Mouse (Mus musculus) kidney, postnatal 36 days (tissue): Measurements from ENCODE around the gene Gm11634.
"Not testable (repeated sequence)": the region's sequence is repeated elsewhere in the genome, so short reads cannot be mapped to it uniquely, and the experiment has no call there.

ENCODE experiments used
- DNase-seq, 2 experiments: peaks; one replicate each; pipeline ENCODE4 v3.0.0; 2021 to 2022; ENCODE audit warnings: mixed read lengths in 2 of 2

Gene Gm11634

DNA sequence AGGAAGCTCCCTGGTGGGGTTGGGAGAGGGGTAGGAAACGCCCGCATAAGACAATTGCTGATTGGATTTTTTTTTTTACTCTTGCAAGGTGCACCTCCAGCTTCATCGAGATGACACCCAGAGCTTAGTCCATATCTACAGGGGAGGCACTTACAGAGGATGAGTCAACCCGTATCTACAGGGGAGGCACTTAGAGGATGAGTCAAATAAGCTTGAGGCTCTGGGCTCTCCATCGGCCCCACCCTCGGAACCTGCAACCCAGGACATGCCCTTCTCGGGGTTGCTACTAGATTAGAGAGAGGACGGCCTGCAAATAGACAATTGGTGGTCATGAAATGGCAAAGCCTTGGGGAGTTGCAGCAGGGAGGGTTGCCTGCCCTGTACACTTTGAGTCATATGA lies 17.0 kb upstream of the Gm11634 start:
- DNase-seq, result no peak

DNA sequence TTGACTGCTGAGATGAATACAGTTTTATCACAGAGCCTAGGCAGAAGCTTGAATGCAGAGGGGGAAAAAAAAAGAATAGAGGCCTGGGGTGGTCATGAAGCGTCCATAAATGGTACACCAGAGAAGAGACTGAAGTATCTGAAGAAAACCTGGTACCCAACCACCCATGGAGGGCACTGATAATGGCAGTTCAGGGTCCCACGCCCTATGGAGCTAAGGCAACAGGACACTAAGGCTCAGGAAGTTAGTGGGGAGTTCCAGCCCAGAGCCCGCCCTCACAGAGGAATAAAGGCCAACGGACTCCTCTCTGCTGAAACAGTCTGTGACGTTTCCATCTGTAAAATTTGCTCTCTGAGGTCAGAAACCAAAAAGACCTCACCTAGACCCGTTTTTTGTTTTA lies 16.3 kb upstream of the Gm11634 start:
- DNase-seq, result no peak

DNA sequence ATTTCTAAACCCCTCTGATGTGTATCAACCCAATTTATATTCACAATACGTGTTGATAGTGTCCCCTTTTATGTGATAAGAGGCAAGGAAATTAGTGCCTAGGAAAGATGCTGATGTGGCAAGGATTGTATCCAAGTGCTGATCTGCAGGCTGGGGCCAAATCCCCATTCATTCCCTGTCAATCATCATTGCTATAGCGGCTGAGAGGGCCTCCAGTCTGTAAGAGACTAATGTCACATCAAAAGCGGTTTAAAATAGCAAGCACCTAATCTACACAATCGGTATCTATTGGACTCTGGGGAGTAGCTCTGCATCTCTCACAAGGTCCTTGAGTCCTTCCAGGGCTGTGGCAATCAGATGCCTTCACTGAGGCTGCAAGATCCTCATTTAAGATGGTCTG lies 15.1 kb upstream of the Gm11634 start:
- no peak for DNase-seq

- DNase-seq, result no peak
These were observed 14.5 kb upstream of the Gm11634 start for GRCm38 (mm10) chr11:101613596-101613995.

- no peak for DNase-seq
These were observed 11.4 kb upstream of the Gm11634 start for GRCm38 (mm10) chr11:101610445-101610844.

- DNase-seq, result not testable (repeated sequence)
These were observed 8.1 kb upstream of the Gm11634 start for GRCm38 (mm10) chr11:101607134-101607533.

GRCm38 (mm10) chr11:101604531-101605453 lies 5.7 kb upstream of the Gm11634 start:
- peak; percentile 87 to 95 for DNase-seq

DNA sequence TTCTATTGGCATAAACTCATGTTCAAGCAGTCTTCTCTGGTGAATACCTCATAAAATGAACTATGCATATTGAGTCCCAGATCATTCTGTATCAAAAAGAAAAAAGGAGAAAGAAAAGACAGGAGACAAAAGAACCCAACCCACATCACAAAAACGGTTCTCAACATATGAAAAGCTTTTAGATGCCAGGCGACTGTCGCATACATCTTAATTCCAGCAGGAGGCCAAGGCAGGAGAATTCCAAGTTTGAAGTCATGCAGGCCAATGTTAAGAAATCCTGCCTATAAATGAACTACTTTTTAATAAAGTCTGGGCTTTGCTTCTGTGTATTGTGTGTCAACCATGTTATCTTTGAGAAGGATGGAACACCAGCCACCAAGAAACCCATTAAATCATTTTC lies 5.1 kb upstream of the Gm11634 start:
- DNase-seq, result no peak

- DNase-seq, result peak; percentile 67 to 89
These were observed 3.4 kb upstream of the Gm11634 start for GRCm38 (mm10) chr11:101602491-101602890.

GRCm38 (mm10) chr11:101589989-101590624 lies 8.9 kb downstream of the Gm11634 start:
- DNase-seq, result no peak

DNA sequence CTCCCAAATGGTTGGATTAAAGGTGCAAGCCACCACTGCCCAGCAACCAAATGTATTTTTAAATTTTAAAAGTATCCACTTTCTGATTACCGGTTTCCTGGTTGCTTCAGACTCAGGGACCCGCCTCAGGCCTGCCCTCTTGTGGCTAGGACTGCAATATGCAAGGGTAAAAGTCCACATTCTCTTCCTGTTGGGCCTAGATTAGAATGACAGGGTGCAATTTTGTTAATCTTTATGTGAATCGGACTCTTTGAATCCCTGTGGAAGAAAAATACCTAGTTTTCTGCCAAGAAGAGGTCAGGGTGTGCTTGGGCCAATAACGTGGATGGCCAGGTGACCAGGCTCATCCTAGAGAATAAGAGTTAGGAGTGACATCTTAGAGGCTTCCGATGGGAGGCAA lies 9.6 kb downstream of the Gm11634 start:
- DNase-seq, result peak; percentile 84 to 85

DNA sequence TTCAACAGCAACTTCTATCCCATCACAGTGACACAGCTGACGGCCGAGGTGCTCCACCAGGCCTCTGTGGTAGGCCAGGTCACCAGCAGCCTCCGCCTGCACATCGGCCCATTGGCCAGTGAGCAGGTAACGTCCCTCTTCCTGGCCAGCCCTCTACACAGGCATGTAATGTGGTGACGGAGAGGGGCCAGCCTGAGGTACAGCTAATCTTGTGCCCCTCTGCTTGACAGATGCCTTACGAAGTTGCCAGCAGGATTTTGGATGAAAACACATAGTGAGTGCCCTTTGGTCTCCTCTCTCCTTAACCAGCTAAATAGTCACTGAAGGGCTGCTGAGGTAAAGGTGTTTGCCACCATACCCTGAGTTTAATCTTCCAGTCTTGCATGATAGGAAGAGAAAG lies 10.2 kb downstream of the Gm11634 start:
- peak in 1 of 2 experiments; percentile 40 for DNase-seq

- DNase-seq, result peak in 1 of 2 experiments; percentile 43
These were observed 11.4 kb downstream of the Gm11634 start for GRCm38 (mm10) chr11:101587676-101588075.

- no peak for DNase-seq
These were observed 13.3 kb downstream of the Gm11634 start for GRCm38 (mm10) chr11:101585805-101586204.

DNA sequence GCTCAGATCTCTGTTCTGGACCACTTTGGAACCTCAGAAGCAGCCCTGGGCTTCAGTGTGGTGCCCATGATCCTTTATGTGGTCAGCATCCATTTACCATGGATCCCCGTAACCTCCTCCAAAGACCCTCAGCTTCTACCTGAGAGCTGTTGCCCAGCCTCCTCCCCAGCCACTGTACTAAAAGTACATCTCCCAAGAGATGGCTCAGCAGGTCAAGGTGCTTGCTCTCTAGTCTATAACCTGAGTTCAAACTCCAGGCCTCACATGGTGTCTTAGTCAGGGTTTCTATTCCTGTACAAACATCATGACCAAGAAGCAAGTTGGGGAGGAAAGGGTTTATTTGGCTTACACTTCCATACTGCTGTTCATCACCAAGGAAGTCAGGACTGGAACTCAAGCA lies 14.0 kb downstream of the Gm11634 start:
- DNase-seq, result peak; percentile 60 to 73

GRCm38 (mm10) chr11:101583205-101583604 lies 15.9 kb downstream of the Gm11634 start:
- DNase-seq, result no peak

- DNase-seq, result peak; percentile 86 to 90
These were observed 16.7 kb downstream of the Gm11634 start, which contains the start of gene Tmem106a for GRCm38 (mm10) chr11:101582054-101583035. TSS of gene Tmem106a (plus strand) at chr11:101582242.

DNA sequence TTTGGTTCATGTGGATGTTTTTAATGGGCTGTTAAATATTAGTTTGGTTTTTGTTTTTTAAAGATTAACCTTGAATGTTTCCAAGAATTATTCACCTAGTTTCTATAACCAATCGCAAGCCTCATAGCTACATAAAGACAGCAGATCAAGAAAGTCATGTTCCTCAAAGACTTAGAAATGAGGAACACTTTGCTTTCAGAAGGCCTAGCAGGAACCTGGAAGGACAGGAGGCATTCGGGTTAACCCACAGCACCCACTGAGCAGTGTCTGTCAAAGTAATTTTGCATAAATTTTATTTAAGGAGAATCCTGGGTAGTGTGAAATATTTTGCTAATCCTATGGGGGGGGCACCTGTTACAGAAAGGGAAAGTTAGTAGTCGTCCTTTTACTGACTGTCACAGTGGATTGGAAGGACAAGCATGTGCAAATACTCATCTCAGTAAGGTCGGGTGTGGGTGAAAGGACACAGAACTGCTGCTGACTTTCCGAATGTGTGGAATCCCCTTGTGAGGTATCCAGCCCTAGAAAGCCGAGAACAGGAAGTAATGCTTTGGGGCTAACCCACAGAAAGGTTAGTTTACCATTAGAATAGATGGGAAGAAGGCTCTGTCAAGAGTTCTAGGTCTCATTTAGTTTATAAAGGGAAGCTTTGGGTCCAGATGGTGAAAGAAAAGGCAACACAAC lies 17.8 kb downstream of the Gm11634 start:
- DNase-seq, result no peak

GRCm38 (mm10) chr11:101576116-101576515 lies 22.9 kb downstream of the Gm11634 start:
- DNase-seq, result no peak

GRCm38 (mm10) chr11:101568421-101568820 lies 30.6 kb downstream of the Gm11634 start:
- DNase-seq, result no peak

DNA sequence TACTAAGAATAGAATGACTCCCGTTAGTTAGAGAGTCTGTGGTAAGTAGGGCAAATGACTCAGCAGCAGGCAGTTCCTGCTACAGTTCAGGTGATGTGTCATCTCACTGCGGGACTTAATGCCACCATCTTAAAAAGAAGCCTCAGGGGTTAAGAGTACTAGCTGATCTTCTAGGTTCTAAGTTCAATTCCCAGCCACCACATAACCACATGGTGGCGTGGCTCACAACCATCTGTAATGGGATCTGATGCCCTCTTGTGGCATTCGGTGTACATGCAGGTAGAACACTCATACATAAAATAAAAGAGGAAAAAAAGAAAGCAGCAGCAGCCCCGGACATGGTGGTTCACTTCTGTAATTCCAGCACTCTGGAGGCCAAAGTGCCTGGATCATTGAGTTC lies 36.7 kb downstream of the Gm11634 start:
- peak; percentile 63 to 72 for DNase-seq

- DNase-seq, result no peak
These were observed 42.1 kb downstream of the Gm11634 start for GRCm38 (mm10) chr11:101556954-101557353.
